Mouse (Mus musculus) ES-E14 (cell line): Measurements from ENCODE around the gene Celf3. TPM values are rescaled to one million over a fixed set of nuclear protein-coding genes. Genes with fewer than 3 reads are reported as not detected.

Experiments
- DNase-seq: peaks from one replicate; pipeline ENCODE4 v3.0.0-alpha.2; 2013; ENCODE audit warnings: low read depth, low spot score
- H3K27ac ChIP-seq: 2 replicates; pipeline ENCODE4 v1.5.1; 2012; ENCODE audit warnings: low read depth, mild to moderate bottlenecking, low read length, moderate library complexity, mixed read lengths; ENCODE audit not compliant: poor library complexity, insufficient read depth, severe bottlenecking
- H3K36me3 ChIP-seq: 2 replicates; pipeline ENCODE4 v1.6.1; 2012; ENCODE audit warnings: mild to moderate bottlenecking, low read length, moderate library complexity, mixed read lengths; ENCODE audit not compliant: control insufficient read depth, poor library complexity, insufficient read depth, severe bottlenecking
- H3K4me1 ChIP-seq, 2 experiments: fragments of 150-350 bp in 1 of 2; sonication (generic) in 1 of 2; 2 replicates each; pipeline ENCODE4 v1.6.1; 2012; ENCODE audit warnings: low read length in 2 of 2, mild to moderate bottlenecking in 1 of 2, mixed read lengths in 1 of 2; ENCODE audit not compliant: control insufficient read depth in 2 of 2, insufficient read depth in 2 of 2, poor library complexity in 1 of 2
- H3K4me3 ChIP-seq, 2 experiments: fragments of 150-350 bp in 1 of 2; sonication (generic) in 1 of 2; 2 replicates each; pipeline ENCODE4 v1.5.1; 2012; ENCODE audit warnings: low read length in 2 of 2, low read depth in 1 of 2, mild to moderate bottlenecking in 1 of 2, mixed read lengths in 1 of 2; ENCODE audit not compliant: insufficient read depth in 1 of 2, poor library complexity in 1 of 2, severe bottlenecking in 1 of 2
- H3K9ac ChIP-seq: 2 replicates; pipeline ENCODE4 v1.6.1; 2012; ENCODE audit warnings: low read depth, mild to moderate bottlenecking, low read length, mixed read lengths; ENCODE audit not compliant: poor library complexity, insufficient read depth, severe bottlenecking
- H3K9me3 ChIP-seq: fragments of 150-350 bp; sonication (generic); 2 replicates; pipeline ENCODE4 v1.6.1; 2012; ENCODE audit warnings: low read depth, mild to moderate bottlenecking, low read length; ENCODE audit not compliant: control insufficient read depth, insufficient read depth
- CHD2 ChIP-seq: IDR thresholded peaks from 2 replicates; pipeline ENCODE4 v1.6.1; 2014; ENCODE audit warnings: mild to moderate bottlenecking, low read depth, low read length, inconsistent platforms
- HCFC1 ChIP-seq: IDR thresholded peaks from 2 replicates; pipeline ENCODE4 v1.6.1; 2012; ENCODE audit warnings: low read length, inconsistent platforms, borderline replicate concordance; ENCODE audit not compliant: insufficient read depth
- MAFK ChIP-seq: IDR thresholded peaks from 2 replicates; pipeline ENCODE4 v1.6.1; 2014; ENCODE audit warnings: mild to moderate bottlenecking, low read depth, low read length, inconsistent platforms; ENCODE audit not compliant: insufficient read depth
- ZC3H11A ChIP-seq: IDR thresholded peaks from 2 replicates; pipeline ENCODE4 v1.6.1; 2012; ENCODE audit warnings: low read depth, mild to moderate bottlenecking, inconsistent platforms, low read length, borderline replicate concordance
- ZNF384 ChIP-seq: IDR thresholded peaks from 2 replicates; pipeline ENCODE4 v1.6.1; 2012; ENCODE audit warnings: low read depth, low read length, inconsistent platforms
- in situ Hi-C, 2 experiments: fragments of 600-800 bp; cut with MboI; formaldehyde crosslinking; loops; one replicate each; pipeline ENCODE4 v1.15.1; 2025; ENCODE audit warnings: low sequenced_read_pairs in 2 of 2, inconsistent platforms in 1 of 2; ENCODE audit not compliant: unreplicated experiment in 2 of 2
- total RNA-seq: library from RNA; depleted of rRNA; stranded (reverse); fragments of 300-350 nt; gene quantifications from 2 replicates; pipeline ENCODE4 v1.2.3, GENCODE M21; 2012; rRNA removed

The Celf3 gene
- total RNA-seq, 1 experiment = 0.27 TPM

DNA sequence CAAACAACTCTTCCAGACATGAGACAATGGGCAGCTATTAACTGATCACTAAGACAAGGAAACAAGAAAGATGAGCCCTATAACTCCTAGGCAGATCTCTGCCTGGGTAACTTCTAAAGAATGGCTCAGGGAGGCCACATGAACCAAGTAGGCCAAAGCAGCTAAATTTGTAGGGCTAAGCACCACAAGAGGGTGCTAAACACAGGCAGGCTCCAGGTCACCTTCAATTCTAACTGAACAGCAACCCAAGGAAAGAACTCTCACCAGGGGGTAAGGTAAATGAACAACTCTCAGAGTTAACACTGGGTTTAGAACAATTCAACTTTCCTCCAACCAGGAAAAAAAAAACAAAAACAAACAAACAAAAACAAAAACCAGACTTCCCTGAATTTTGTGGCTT, 55.9 kb downstream of the Celf3 start:
- Histone ChIP-seq H3K36me3 (peaks cover 4% of the 10 kb centered on the region; the same call in 1 of the 2 replicates), H3K9ac (no peak overlapping the region), H3K9me3 (no peaks in the 10 kb centered on the region), H3K27ac (no peak overlapping the region), H3K4me1 (no peaks in the 10 kb centered on the region; a peak in 1 of 4 replicates), H3K4me3 (no peak overlapping the region)
- in situ Hi-C loops = no loop called here
- TF ChIP-seq HCFC1 (no peak), CHD2 (no peak), ZNF384 (no peak), ZC3H11A (no peak), MAFK (no peak)
- peak; percentile 42 for DNase-seq

DNA sequence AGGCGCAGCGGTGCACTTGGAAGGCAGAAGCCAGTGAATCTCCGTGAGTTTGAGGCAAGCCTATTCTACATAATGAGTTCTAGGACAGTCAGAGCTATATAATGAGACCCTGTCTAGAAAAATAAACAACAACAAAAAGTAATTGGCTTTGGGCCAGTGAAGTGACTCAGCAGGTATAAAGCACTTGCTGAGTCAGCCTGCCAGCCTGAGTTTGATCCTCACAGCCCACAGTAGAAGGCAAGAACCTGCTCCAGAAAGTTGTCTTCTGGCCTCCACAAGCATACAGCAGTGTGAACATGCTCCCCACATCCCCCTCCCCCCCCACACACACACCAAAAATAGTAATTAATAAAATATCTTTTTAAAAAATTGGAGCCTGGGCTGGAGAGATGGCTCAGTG, 59.1 kb downstream of the Celf3 start:
- no peak for DNase-seq
- Histone ChIP-seq H3K27ac (no peak overlapping the region), H3K36me3 (no peaks in the 10 kb centered on the region), H3K9me3 (no peaks in the 10 kb centered on the region), H3K4me3 (no peak overlapping the region), H3K4me1 (no peaks in the 10 kb centered on the region; a peak in 1 of 4 replicates), H3K9ac (no peak overlapping the region)
- in situ Hi-C loops = no loop called here
- TF ChIP-seq CHD2 (no peak), HCFC1 (no peak), MAFK (peak; percentile 55; the same call in 1 of the 2 replicates)

Other genes with a start within 250 kb of the Celf3 start
- gene Gm4778, start 214.3 kb upstream of the Celf3 start, total RNA-seq = 3.0 and 3.4 TPM in 2 replicates
- gene Them4, start 168.2 kb upstream of the Celf3 start, total RNA-seq = 1.5 and 3.0 TPM in 2 replicates
- gene Them5, start 136.2 kb upstream of the Celf3 start, total RNA-seq = 0.36 and 0.53 TPM in 2 replicates
- not detected in 2 replicates for gene C2cd4d, start 115.9 kb upstream of the Celf3 start, total RNA-seq
- gene Rorc, start 105.5 kb upstream of the Celf3 start, total RNA-seq = 0.21 TPM in 1 of 2 replicates, not detected in the other
- not detected in 2 replicates for gene Lingo4, start 79.8 kb upstream of the Celf3 start, total RNA-seq
- 3.2 and 3.4 TPM in 2 replicates for gene Tdrkh, start 65.0 kb upstream of the Celf3 start, total RNA-seq
- gene Mrpl9, start 35.0 kb upstream of the Celf3 start, total RNA-seq = 39.0 and 53.0 TPM in 2 replicates
- gene Oaz3, start 34.4 kb upstream of the Celf3 start, total RNA-seq = 0.36 and 0.48 TPM in 2 replicates
- gene Riiad1, start 2.0 kb downstream of the Celf3 start, total RNA-seq = not detected in 2 replicates
- 29.1 and 33.1 TPM in 2 replicates for gene Snx27, start 104.4 kb downstream of the Celf3 start, total RNA-seq
- not detected in 2 replicates for gene Gm10972, start 164.8 kb downstream of the Celf3 start, total RNA-seq
- 6.7 and 7.5 TPM in 2 replicates for gene Tuft1, start 180.6 kb downstream of the Celf3 start, total RNA-seq
- not detected in 2 replicates for gene Selenbp2, start 215.3 kb downstream of the Celf3 start, total RNA-seq